Mouse (Mus musculus): Measurements from ENCODE around the gene Plekhh3.
"Not testable (repeated sequence)": the region's sequence is repeated elsewhere in the genome, so short reads cannot be mapped to it uniquely, and the experiment has no call there.

Gene Plekhh3

DNA sequence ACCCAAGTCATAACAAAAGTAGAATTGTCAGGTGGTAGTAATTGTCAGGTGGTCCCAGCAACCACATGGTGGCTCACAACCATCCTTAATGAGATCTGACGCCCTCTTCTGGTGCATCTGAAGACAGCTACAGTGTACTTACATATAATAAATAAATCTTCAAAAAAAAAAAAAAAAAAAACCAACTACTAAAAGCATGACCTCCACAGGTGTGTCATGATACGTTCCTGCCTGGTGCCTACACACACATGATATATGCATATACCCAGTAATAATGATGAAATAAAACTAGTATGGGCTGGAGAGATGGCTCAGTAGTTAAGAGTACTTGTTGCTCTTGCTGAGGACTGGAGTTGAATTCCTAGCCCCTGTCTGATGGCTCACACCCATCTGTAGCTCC lies 20.1 kb downstream of the Plekhh3 start:
- DNase-seq (ENCODE audit: low spot score), result no peak

- DNase-seq (ENCODE audit: low spot score), result no peak
These were observed 21.7 kb downstream of the Plekhh3 start for GRCm38 (mm10) chr11:101149178-101150105.

DNA sequence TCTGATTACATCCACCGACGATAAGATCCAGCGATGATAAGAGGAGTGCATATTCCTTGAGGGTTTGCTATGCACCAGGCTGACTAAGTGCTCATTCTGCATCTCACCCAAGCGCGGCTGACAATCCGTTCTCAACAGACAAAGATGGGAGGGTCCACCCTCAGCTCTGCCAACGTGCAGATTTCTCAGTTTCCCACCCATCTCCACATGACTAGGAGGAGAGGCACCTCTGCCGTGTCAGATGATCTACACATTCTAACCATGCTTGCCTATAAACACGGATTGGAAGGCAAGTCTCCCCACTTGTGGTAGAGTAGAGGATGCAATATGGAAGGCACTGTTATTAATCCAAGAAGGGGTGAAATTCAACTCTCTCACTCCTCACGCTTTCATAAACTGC lies 22.4 kb downstream of the Plekhh3 start:
- no peak for DNase-seq (ENCODE audit: low spot score)

- no peak for DNase-seq (ENCODE audit: low spot score)
These were observed 24.8 kb downstream of the Plekhh3 start for GRCm38 (mm10) chr11:101146377-101146776.

- DNase-seq (ENCODE audit: low spot score), result no peak
These were observed 27.6 kb downstream of the Plekhh3 start for GRCm38 (mm10) chr11:101143338-101144225.

- DNase-seq (ENCODE audit: low spot score), result no peak
These were observed 28.8 kb downstream of the Plekhh3 start for GRCm38 (mm10) chr11:101142215-101142967.

DNA sequence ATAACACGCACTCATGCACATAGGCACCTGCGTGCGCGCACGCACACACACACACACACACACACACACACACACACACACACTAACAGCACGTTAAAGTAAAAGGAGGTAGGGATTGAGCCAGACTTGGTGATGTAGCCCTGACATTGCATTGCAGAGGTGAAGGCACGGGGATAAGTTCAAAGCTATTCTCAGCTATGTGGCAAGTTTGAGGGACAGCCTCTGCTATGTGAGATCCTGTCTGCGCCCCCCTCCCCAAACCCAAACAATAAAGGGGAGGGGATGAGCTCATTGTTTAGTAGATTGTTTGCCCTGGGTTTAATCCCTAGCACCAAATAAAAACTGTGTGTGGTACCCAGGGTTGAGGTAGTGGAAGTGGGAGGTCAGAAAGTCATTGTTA lies 30.1 kb downstream of the Plekhh3 start:
- no peak for DNase-seq (ENCODE audit: low spot score)

DNA sequence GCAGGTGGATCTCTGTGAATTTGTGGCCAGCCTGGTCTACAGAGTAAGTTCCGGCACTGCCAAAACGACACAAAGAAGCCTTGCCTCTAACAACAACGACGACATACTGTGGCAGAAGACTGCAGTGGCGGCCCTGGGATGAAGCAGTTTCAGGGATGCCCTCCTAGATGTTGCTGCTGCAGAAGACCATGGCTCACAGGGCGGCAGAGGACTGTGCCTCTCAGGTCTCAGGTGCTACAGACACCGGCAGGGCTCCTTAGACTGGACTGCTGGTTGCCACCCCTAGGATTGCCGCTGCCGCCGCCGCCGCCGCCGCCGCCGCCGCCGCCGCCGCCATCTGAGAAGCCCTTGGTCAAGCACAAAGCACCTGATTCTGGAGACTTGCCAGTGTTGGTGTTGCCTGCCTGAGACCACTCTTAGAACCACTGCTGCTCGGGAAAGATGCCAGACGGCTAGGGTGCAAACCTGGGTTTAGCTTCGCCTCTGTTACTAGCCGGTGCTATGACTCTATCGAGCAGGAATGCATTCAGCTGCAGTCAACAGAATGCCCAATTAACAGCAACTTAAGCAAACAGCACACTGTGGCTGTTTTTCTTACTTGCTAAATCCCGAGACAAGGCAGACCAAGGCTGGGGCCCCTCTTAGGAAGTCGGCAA lies 30.9 kb downstream of the Plekhh3 start:
- no peak for DNase-seq (ENCODE audit: low spot score)

- peak; percentile 35 for DNase-seq (ENCODE audit: low spot score)
These were observed 32.5 kb downstream of the Plekhh3 start for GRCm38 (mm10) chr11:101138536-101139181.

GRCm38 (mm10) chr11:101137000-101137399 lies 34.2 kb downstream of the Plekhh3 start:
- DNase-seq (ENCODE audit: low spot score), result no peak

- no peak for DNase-seq (ENCODE audit: low spot score)
These were observed 36.8 kb downstream of the Plekhh3 start for GRCm38 (mm10) chr11:101134217-101134865.

DNA sequence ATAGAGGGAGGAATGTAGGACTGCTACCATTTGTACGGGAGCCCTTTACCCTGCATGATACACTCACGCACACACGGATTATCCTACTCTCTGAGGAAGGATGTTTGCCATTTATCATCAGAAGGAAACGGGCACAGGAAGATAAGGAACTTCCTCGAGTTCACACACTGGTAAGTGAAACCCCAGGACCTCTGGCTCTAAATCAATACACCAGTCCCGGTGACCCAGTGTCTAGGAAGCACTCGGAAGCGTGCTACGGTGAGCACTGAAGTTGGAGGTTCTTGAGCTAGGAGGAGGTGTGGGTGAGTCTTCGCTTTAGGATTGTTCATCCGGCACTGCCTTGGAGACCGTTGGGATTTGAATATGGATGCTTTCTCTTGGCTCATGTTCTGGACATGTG lies 38.1 kb downstream of the Plekhh3 start:
- no peak for DNase-seq (ENCODE audit: low spot score)

GRCm38 (mm10) chr11:101131701-101132100 lies 39.5 kb downstream of the Plekhh3 start:
- no peak for DNase-seq (ENCODE audit: low spot score)

- DNase-seq (ENCODE audit: low spot score), result no peak
These were observed 40.0 kb downstream of the Plekhh3 start for GRCm38 (mm10) chr11:101131187-101131586.

GRCm38 (mm10) chr11:101130056-101130756 lies 40.9 kb downstream of the Plekhh3 start:
- no peak for DNase-seq (ENCODE audit: low spot score)

- DNase-seq (ENCODE audit: low spot score), result no peak
These were observed 42.1 kb downstream of the Plekhh3 start for GRCm38 (mm10) chr11:101128996-101129577.

DNA sequence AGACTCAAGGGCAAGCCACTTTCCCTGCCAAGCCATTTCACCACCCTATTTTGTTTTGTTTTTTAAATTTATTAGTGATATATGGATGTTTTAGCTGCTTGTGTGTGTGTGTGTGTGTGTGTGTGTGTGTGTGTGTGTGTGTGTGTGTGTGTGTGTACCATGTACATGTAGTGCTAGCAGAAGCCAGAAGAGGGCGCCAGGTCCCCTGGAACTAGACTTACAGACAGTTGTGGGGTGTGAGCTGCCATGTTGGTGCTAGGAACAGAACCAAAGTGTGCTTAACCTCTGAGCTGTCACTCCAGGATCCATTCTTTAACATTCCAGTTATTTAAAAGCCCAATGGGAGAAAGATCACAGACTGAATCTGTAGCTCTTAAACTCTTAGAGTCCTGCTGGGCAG lies 44.1 kb downstream of the Plekhh3 start:
- no peak for DNase-seq (ENCODE audit: low spot score)

- DNase-seq (ENCODE audit: low spot score), result not testable (repeated sequence)
These were observed 46.1 kb downstream of the Plekhh3 start for GRCm38 (mm10) chr11:101125008-101125407.

- not testable (repeated sequence) for DNase-seq (ENCODE audit: low spot score)
These were observed 46.7 kb downstream of the Plekhh3 start for GRCm38 (mm10) chr11:101124494-101124893.
